Mouse (Mus musculus) T-helper 2 cell (primary cell): ENCODE measurements around the gene Unc13b.

Source experiments
- in situ Hi-C: fragments of 300-600 bp; cut with MboI, MseI; formaldehyde crosslinking; loops from one replicate; pipeline ENCODE4 v1.15.1; 2025; ENCODE audit warnings: high pct_unique_total_duplicates

The Unc13b gene

DNA sequence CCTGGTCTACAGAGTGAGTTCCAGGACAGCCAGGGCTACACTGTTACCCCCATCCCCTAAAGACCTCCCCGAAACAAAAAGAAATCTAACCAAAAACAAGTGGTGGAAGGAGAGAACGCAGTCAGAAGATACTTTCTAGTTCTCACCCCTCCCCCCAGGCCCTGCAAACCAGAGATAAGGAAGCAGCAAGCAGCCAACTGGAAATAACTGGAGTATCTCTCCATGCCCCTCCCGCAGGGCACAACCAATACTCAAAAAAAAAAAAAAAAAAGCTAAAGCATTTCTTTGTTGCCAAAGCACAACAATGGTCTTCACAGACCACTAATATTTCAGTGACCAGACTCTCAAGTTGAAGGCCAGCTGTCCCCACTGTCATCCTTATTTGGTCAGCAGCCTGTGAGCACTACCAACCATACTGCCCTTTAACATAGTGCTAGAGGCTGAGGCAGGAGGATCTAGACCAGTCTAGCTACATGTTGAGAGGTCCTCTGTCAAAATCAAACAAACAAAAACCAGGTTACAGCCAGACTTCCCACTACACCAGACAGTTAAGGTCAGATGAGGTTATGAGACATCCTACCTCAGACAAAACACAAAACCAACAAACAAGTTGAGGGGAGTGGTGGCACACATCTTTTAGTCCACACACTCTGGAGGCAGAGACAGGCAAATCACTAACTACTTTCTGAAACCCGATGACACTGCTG lies 20.7 kb upstream of the Unc13b start:
- in situ Hi-C loops, result no loop called here

DNA sequence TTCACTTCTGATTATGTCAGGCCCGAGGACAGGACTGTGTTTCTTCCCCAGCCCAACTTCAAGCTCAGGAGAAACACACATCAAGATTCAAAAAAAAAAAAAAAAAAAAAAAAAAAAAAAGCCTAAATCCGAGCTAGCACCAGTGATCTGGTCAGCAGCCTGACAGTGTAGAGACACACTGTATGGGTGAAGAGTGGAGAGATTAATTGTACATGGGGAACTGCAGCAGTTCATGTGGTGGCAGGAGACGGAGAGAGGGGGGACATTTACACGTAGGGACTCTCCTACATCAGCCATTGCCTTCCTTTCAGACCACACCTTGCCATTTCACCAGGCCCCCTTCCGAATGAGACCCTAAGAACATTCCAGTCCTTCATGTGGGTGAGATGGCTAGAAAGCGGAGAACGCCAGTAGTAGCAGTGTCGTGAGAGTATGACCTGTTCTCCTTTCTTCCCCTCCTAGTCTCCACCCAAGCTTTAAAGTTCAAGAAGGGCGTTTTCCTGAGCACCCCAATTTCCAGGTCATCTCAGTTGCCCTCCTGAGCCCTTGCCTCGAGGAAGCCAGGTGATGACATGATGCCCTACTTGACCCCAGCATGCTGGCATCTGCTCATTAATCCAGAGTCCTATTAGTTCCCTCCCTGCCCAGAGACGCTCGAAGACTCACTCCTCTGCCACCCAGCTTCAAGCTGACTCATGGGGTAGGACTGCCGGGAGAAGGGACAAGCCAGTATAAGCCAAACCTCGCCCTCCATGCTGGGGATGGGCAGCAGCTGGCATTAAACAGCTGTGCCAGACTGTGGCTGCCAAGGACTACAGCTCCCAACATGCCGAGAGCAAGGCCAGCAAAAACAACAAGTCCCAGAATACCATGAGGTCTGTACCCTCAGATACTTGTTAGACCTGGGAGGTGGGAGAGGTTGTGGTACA lies 19.9 kb upstream of the Unc13b start:
- in situ Hi-C loops, result no loop called here

DNA sequence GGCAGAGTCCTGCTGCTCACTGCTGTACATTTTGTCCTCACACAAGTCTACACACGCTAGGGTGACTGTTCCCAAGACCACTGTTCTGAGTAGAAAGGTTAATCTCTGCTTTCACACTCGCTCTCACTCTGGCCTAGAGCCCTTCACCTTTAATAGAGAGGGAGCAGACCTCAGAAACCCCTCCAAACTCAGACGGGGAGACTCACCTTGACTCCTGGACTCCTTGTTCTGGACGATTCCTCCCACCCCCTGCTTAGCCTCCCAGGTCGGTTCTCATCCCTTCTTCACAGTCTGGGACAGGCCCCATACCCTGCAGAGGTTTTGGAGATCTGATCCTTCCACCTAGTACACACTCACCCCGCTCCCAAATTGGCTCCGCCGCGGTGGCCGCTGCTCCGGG lies 19.1 kb upstream of the Unc13b start:
- in situ Hi-C loops, result loop anchor here (10.0 kb wide), 2 partner anchors 405 to 915 kb away; partner anchors contain the start of genes Glipr2 and Tesk1

DNA sequence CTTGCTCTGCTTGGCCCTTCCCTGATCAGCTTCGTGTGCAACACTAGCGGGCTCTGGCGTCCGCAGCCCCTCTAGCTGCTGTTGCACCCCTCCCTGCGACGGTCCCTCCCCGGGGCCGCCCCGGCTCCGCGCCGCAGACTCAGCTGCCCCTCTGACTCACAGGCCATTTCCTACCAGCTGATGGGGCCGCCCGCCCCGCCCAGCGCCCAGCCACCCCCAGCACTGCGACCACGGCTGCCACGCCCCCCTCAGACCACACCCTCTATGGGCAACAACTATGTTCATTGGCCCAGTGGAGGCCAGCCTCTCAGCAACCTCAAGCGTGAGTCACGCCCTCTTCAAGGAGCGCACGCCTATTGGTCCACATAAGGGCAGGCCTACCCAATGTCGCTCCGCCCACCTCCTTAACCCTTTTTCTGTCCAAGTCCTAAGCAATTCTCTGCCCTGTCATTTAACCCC lies 18.6 kb upstream of the Unc13b start:
- in situ Hi-C loops, result loop anchor here (10.0 kb wide), 2 partner anchors 405 to 915 kb away; partner anchors contain the start of genes Glipr2 and Tesk1

DNA sequence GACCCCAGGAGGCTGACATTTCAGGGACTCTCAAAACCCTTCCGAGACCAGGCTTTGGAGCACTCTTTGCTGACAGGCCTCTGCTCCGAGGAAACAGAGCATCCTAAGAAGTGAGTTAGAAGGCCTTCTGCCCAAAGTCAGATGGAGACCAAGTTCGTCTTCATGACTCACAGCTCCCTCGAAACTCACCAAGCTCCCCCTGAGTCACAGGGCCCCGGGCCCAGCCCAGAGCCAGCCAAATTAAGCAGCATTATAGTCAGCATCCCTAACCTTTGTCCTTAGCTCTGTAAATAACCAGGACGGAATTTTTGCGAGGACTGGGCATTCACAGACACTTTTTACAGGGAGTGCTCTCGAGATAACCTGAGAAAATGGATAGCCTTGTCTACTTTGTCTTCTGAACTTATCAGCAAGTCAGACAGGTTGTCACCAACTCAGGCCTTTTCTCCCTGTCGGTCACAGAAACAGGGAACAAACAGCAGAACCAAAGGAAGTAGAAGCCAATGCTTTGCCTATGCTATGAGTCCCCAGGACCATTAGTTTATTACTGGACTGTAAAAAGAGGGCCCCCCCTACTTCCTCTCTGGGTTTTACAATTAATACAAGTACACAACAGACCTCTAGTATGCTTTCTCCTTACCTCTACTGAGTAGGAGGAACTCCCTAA lies 17.7 kb upstream of the Unc13b start:
- in situ Hi-C loops, result loop anchor here (10.0 kb wide), 2 partner anchors 404 to 914 kb away; partner anchors contain the start of genes Glipr2 and Tesk1

DNA sequence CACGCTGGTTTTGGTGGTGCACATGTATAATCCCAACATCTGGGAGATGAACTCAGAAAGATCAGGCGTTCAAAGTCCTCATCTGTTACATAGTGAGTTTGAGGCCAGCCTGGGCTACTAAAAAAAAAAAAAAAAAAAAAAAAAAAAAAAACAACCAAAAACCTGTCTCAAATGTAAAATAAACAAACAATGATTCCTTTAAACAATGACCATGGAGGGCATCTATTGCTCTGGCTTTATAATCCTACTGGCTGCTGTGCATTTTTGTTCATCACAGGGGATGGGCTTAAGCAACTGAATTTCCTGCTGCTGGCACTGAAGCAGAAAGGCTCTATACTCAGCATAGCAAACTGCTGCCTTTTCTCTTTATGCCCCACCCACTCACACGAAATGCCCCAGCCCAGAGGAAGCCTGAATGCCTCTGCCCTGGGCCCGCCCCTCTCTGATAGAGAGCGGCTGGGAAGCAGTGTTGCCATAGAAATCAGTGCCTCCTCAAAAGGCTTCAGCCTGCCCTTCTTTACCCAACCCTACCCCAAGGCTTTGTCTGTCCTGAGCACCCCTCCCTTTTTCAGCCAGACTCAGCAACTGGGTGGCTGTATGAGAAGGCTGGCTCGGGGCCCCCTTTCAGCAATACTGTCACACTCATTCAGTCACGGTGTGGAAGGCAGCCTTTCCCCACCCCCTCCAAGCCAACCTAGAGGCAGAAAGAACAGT lies 15.0 kb upstream of the Unc13b start:
- in situ Hi-C loops, result loop anchor here (10.0 kb wide), 2 partner anchors 401 to 911 kb away; partner anchors contain the start of genes Glipr2 and Tesk1

DNA sequence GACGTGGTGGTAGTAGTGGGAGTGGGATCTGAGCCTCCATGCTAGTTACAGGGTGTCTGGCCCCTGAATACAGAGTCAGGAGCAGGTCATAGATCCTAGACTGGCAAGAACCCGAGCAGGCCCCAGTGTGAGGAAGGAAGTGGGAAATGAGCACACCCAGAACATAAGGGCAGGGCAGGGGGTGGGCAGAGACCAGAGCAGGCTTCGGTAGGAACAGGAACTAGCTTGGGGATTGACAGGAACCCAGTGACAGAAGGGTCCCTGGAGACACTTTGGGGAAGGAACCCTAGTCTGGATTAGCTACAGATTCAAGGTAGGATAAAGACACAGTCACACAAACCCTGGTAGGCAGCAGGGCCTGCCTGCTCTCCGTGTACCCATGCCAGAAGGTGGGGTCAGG lies 14.1 kb upstream of the Unc13b start:
- in situ Hi-C loops, result loop anchor here (5.0 to 10.0 kb wide), 3 partner anchors 400 to 1317 kb away; partner anchors contain the start of genes Glipr2 and Tesk1

DNA sequence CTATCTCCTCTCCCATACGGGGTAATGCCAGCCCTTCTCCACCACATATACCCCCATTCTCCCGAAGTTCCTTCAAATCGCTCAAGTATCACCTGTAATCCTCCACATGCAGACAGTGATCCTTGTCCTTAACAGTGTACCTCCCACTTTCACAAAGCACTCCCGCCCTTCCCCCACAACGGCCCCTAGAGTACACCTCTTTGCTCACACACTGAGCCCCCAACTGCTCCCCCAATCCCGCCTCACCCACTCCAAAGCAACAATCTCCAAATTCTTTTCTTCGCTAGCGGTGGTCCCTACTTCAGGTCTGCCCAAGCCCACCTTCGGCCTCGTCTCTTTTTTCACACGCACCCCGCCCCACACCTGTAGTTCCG lies 13.5 kb upstream of the Unc13b start:
- in situ Hi-C loops, result loop anchor here (5.0 to 10.0 kb wide), 3 partner anchors 400 to 1318 kb away; partner anchors contain the start of genes Glipr2 and Tesk1

DNA sequence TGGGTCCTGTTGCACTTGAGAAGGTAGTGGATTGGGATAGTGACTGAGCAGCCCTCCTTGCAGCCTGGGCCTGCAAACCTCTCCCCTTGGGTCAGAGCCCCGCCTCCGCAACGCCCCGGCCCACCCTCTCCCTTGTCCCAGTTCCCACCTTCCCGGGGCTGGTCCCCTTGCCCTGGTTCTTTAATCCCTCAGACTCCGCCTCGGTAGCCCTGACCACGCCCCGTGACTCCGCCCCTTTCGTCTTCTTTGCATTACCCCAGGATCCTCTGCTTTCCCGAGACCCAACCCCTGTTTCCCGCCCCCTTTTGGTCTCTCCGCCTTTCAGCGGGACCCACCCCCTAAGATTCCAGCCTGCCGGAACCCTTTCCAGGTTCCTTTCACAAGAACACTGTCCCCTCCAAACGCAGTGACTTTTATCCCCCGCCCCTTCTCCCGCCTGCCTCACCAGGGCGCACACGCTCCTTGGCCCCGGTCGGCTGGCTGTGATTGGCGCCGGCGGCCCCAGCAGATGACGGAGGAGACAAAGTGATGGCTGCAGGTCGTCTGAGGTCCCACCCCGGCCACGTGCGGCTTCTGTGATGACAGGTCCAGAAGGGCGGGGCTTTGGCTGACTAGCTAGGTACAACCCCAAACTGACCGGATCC lies 13.0 kb upstream of the Unc13b start, which contains the start of gene Fam214b:
TSS of gene Fam214b (minus strand) at position 562 of the 644 bp plus-strand sequence.
- in situ Hi-C loops, result loop anchor here (5.0 to 10.0 kb wide), 3 partner anchors 399 to 1318 kb away; partner anchors contain the start of genes Glipr2 and Tesk1

DNA sequence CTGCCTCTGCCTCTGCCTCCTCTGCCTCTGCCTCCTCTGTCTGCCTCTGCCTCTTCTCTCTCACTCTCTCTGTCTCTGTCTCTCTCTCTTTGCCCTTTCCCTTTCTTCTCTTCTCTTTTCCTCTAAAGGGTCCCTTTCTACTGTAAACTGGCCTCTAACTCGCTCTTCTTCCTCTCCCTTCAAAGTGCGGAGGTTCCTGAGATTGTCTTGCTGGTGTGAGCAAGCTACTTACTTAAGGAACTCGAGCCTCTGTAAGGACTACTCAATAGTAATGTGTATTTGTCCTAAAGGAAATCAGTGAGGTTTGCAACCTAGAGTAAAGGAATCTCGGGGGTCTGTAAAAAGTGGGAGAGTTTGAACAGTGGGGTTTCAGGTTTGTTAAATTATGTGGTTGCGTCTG lies 12.1 kb upstream of the Unc13b start:
- in situ Hi-C loops, result loop anchor here (5.0 to 10.0 kb wide), 3 partner anchors 398 to 1319 kb away; partner anchors contain the start of genes Glipr2 and Tesk1

DNA sequence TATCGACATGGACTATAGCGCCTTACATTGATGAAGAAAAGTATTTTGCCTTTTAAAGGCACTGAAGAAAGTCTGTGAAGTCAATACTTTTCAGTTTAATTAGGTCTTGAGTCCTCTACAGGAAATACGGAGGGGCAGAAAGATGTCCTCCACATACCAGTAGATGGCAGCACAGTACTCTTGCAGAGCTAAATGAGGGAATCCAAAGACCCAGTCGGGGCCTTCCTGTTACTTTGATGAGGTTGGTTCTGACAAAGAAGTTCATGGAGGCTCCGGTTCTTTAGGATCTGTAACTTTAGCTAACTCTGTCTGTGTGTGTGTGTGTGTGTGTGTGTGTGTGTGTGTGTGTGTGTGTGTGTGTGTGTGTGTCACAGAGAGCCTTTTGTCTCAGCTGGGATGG lies 11.5 kb upstream of the Unc13b start:
- in situ Hi-C loops, result loop anchor here (5.0 to 10.0 kb wide), 3 partner anchors 398 to 1320 kb away; partner anchors contain the start of genes Glipr2 and Tesk1

DNA sequence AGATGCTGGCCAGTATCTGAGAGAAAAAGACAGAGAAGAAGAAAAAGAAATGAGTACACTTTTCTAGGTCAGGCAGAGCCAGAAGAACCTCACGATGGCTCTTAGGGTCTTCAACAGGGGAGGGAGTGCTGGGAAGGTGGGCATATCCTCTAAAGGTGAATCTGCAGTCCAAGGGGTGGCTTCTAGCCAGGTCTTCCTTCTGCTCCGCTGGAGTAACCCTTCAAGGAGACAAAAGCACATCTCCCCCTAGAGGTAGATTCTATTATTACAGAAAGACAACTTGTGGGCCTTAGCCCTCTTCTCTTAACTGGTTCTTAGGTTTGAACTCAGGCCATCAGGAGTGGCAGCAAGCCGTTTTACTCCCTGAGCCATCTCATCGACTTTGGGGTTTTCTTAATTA lies 6.1 kb upstream of the Unc13b start:
- in situ Hi-C loops, result no loop called here

DNA sequence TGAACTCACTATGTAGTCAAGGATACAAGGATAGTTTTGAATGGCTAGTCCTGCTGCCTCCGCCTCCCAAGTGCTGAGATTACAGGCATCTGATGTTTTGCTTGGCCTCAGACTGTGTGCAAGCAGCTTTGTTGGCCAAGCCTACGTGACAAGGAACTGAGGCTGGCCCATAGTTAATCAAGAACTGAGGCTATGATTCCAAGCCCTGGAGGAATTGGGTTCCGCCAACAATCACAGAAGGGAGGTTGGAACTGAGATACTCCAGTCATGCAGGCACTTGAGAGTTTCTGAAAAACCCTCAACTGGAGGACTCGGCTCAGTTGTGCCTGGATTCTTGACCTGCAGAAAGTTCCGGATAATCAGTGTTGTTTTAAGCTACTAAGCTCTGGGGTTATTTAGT lies 1.1 kb upstream of the Unc13b start:
- in situ Hi-C loops, result no loop called here

DNA sequence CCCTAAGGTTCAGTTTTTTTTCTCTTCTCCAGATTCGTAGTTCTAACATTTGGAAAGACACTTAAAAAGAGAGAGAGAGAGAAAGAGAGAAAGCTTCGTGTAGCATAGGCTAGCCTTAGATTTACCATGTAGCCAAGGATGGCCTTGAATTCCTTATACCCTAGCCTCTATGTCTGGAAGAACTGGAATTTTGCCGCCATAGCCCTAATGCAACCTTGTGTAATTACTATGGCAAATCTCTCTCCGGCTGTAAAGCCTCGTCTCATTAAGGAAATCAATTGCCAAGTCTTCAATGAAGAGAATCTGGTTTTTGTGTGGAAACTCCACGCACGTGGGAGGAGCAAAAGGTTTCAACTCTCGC lies 381 bp upstream of the Unc13b start:
- in situ Hi-C loops, result no loop called here

DNA sequence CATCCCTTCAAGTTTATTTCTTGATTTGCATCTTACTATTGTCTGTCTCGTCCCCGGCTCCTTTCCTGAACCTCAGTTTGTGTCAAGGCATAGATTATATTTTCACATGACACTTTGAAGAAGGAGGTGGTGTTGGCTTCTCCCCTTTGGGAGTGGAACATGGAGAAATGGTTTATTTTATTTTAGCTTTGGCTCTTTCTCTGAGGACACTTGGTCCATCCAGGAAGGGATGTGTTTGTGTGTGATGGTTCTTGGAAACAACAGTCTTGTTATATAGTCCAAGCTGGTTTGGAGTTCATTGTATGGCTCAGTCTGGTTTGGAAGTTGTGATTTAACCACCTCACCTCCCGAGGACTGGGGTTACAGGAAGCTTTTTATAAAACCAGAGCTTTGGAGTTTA lies 944 bp downstream of the Unc13b start:
- in situ Hi-C loops, result no loop called here

DNA sequence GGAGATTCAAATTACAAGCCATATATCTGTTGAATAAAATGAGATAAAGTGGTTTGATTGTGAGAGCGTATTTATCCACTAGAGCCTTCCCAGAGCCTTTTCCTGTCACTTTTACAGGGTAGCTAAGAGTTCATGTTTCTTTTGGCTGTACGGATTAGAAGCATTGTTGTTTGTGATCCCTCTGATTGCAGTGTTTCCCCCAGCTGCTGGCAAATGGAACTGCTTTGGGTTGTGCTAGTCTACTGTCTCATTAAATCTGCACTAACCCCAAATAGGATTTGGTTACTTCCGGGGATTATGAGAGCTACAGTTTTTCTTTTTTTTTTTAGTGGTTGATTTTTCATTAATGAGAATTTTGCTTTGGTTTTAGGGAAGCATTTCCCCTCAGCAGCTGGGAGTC lies 1.5 kb downstream of the Unc13b start:
- in situ Hi-C loops, result no loop called here

DNA sequence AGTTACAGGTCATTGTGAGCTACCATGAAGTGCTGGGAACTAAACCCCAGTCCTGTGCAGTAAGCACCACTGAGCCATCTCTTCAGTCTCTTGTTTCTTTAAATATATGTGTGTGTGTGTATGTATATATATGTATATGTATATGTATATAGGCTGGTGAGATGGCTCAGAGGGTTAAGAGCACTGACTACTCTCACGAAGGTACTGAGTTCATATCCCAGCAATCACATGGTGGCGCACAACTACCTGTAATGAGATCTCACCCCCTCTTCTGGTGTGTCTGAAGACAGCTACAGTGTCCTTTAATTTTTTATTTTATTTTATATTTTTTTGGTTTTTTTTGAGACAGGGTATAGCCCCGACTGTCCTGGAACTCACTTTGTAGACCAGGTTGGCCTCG lies 6.7 kb downstream of the Unc13b start:
- in situ Hi-C loops, result no loop called here

DNA sequence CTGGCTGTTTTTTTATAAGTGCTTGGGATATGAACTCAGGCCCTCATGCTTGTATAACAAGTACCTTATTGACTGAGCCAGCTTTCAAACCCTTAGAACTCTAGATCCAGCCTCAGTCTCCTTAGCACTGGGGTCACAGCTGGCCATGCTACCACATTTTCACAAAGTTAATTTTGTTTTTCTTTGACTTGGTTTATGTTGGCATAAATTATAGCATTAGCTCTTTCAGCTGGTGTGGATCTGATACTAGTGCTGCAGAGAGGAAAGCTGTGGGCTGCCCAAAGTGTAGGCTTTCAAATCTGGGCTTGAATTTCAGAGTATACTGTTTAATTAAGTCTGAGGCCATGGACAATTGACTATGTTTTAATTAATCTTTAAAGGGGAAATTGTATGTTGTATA lies 16.2 kb downstream of the Unc13b start:
- in situ Hi-C loops, result no loop called here

DNA sequence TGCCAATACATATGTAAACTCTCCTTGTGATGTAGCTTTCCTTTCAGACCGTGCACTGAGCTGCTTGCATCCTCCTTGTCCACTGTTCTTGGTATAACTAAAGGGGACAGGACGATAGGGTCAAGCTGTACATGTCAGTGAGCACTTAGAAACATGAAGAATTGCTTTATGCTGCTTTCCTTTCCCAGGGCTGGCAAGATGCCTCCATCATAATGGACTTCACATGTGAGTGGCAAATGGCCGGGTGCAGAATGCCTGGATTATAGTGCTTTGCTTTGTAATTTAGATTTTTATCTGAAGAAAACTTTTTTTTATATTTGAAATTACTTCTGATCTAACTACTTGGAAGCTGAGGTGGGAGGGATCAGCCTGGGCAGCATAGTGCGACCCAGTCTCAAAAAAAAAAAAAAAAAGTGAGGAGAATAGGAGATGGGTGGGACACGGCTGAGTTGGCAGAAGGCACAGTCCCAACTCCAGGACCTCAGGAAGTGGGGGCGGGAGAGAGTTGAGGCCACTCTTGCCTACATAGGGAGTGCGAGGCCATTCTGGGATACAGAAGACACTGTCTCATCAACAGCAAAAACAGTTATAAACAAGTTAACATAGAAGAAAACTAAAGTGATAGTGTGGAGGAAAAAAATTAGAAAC lies 19.4 kb downstream of the Unc13b start:
- in situ Hi-C loops, result no loop called here

DNA sequence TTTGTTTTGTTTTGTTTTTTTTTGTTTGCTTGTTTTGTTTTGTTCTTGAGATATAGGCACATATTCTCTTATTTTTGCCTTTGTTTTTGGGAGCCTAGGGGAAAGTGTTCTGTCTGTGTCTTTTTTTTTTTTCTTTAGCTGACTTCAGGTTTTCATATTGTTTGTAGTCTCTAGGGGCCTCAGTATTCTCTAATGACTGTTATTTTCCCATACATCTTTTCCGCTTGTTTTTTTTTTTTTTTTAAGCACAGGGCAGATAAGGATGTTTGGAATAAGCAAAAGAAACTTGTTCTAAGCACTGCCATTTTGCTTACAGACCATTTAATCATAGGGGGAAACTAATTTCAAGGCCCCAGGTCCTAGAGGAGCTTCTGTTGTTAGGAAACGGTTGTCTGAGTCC lies 23.7 kb downstream of the Unc13b start:
- in situ Hi-C loops, result loop anchor here (10.0 kb wide), 1 partner anchor 1648 kb away; no protein-coding TSS in a partner anchor
